Mouse (Mus musculus) kidney, adult 2 months (tissue): ENCODE measurements at regions not wholly inside any gene's neighbourhood (a gene's known extent, or its start where the extent isn't known, plus 50 kb on each side); places are given as distances from the start of the nearest gene placed in this dataset.

Experiments
- CTCF ChIP-seq: fragments of 200-500 bp; conservative IDR thresholded peaks from 2 replicates; pipeline ENCODE4 v1.5.1; 2011; ENCODE audit warnings: low read depth, mild to moderate bottlenecking, control low read depth, low read length, moderate library complexity, mixed read lengths; ENCODE audit not compliant: insufficient read depth, insufficient read length
- POLR2A ChIP-seq: fragments of 200-500 bp; IDR thresholded peaks from one replicate; pipeline ENCODE4 v1.6.1; 2011; ENCODE audit warnings: low read depth, low read length, control low read depth

- no peak for TF ChIP-seq CTCF
- no peak for TF ChIP-seq POLR2A
These were observed 124.5 kb upstream of the Prok2 start for GRCm38 (mm10) chr6:99850706-99851105.
